Mouse (Mus musculus) testis, adult 2 months (tissue): Measurements from ENCODE around the gene Fchsd2. TPM values are rescaled to one million over a fixed set of nuclear protein-coding genes. Genes with fewer than 3 reads are reported as not detected.

Experiments
- H3K27ac ChIP-seq: fragments of 200-500 bp; 2 replicates; pipeline ENCODE4 v1.5.1; 2012; ENCODE audit warnings: low read depth, low read length; ENCODE audit not compliant: control insufficient read depth, insufficient read depth
- H3K27me3 ChIP-seq: fragments of 200-500 bp; 2 replicates; pipeline ENCODE4 v1.6.1; 2012; ENCODE audit warnings: mild to moderate bottlenecking, low read length, moderate library complexity; ENCODE audit not compliant: control insufficient read depth, insufficient read depth
- H3K36me3 ChIP-seq: fragments of 200-500 bp; 2 replicates; pipeline ENCODE4 v1.6.1; 2012; ENCODE audit warnings: mild to moderate bottlenecking, low read length; ENCODE audit not compliant: control insufficient read depth, insufficient read depth
- H3K4me1 ChIP-seq: fragments of 200-500 bp; 2 replicates; pipeline ENCODE4 v1.6.1; 2012; ENCODE audit warnings: low read length; ENCODE audit not compliant: control insufficient read depth, insufficient read depth
- H3K4me3 ChIP-seq: fragments of 200-500 bp; 2 replicates; pipeline ENCODE4 v1.5.1; 2012; ENCODE audit warnings: low read depth, mild to moderate bottlenecking, low read length, moderate library complexity, mixed read lengths; ENCODE audit not compliant: control insufficient read depth
- CTCF ChIP-seq: fragments of 200-500 bp; IDR thresholded peaks from 2 replicates; pipeline ENCODE4 v1.5.1; 2012; ENCODE audit warnings: low read depth, mild to moderate bottlenecking, inconsistent platforms, low read length, moderate library complexity; ENCODE audit not compliant: control insufficient read depth, insufficient read depth, insufficient replicate concordance
- POLR2A ChIP-seq: fragments of 200-500 bp; IDR thresholded peaks from 2 replicates; pipeline ENCODE4 v1.6.1; 2012; ENCODE audit warnings: low read depth, mild to moderate bottlenecking, inconsistent platforms, low read length, moderate library complexity; ENCODE audit not compliant: control insufficient read depth
- polyA plus RNA-seq: library from polyadenylated mRNA; depleted of rRNA; stranded (reverse); fragments of >200 nt; gene quantifications from 2 replicates; pipeline ENCODE4 v1.2.3, GENCODE M21; 2012

The Fchsd2 gene
- polyA plus RNA-seq, 1 experiment = 5.8 TPM

DNA sequence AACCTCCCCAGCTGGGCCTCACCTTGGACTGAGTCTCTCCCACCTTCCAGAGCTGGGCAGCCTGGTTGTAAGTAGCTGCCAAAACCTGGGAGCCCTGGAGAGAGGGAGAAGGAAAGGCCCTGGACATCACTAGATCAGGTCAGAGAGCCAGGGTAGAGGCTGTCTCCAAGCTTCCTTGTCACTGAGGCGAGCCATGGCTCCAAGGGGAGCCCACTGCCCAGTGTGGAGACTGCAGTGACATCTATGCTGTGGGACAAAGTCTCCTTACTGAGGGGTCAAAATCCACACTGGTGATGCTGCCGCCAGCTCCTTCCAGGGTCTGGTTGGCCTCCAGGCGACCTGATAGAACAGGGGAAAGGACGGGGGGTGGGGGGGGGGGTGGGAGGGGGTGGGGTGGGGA is 199.4 kb downstream of the Fchsd2 start:
- Histone ChIP-seq H3K27ac (no peak overlapping the region), H3K36me3 (no peaks in the 10 kb centered on the region), H3K27me3 (no peaks in the 10 kb centered on the region), H3K4me3 (no peak overlapping the region), H3K4me1 (peaks cover 9% of the 10 kb centered on the region)
- TF ChIP-seq POLR2A (no peak), CTCF (no peak)

DNA sequence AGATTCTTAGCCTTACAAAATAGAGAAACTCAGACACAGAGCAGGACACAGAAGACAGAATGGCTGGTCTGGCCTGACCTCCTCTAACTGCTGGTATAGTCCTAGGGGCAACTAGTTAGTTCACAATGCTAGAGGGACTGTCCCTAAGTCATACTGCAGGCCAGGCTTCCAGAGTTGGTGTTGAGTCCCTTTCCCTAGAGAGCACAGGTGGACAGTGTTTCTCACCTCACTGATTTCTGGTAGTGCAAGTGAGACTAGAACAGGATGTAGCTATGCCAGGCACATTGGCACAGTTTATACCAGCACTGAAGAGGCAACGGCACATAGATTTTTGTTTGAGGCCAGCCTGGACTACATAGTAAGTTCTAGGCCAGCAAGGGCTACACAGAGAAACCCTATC is 200.0 kb downstream of the Fchsd2 start:
- Histone ChIP-seq H3K36me3 (no peaks in the 10 kb centered on the region), H3K27me3 (no peaks in the 10 kb centered on the region), H3K4me1 (peaks cover 9% of the 10 kb centered on the region), H3K27ac (no peak overlapping the region), H3K4me3 (no peak overlapping the region)
- TF ChIP-seq POLR2A (no peak), CTCF (no peak)

DNA sequence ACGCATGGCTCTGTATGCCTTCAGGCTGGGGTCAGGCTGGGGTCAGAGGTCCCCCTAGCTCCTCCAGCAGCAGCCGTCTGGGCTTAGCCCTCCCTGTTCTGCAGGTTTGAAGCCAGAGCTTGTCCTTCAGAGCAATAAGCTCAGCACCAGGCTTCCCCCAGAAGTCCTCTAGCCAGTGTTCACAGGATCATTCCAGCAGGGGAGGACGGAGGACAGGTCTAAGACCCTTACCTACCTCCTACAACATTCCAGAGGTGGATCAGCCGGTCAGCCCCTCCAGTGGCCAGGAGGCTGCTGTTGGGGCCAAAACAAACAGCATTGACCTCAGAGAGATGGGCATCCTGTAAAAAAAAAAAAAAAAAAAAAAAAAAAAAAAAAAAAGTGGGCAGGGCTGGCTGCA is 200.5 kb downstream of the Fchsd2 start:
- Histone ChIP-seq H3K4me1 (peaks cover 9% of the 10 kb centered on the region), H3K27me3 (no peaks in the 10 kb centered on the region), H3K27ac (no peak overlapping the region), H3K4me3 (no peak overlapping the region), H3K36me3 (no peaks in the 10 kb centered on the region)
- TF ChIP-seq CTCF = no peak
- no peak for TF ChIP-seq POLR2A

DNA sequence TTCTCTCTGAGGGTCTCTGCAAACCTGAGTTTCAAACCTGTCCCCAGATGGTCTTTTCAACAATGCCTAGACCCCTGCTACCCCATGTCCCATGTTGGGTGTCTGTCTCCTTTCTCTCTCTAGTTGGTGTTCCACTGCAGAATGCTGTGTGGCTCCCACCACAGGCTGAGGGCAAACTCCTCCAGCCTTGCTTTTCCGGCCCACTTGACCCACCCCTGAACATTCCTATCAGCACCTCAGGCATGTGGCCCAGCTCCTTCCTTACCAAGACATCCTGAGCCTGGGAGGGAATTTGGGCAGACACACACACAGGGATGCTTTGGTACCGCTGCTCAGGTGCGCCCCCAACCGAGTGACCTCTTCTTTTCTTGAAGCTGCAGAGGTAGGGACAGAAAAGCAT is 200.9 kb downstream of the Fchsd2 start:
- Histone ChIP-seq H3K36me3 (no peaks in the 10 kb centered on the region), H3K4me3 (no peak overlapping the region), H3K27me3 (no peaks in the 10 kb centered on the region), H3K4me1 (peaks cover 9% of the 10 kb centered on the region), H3K27ac (no peak overlapping the region)
- no peak for TF ChIP-seq POLR2A
- no peak for TF ChIP-seq CTCF

DNA sequence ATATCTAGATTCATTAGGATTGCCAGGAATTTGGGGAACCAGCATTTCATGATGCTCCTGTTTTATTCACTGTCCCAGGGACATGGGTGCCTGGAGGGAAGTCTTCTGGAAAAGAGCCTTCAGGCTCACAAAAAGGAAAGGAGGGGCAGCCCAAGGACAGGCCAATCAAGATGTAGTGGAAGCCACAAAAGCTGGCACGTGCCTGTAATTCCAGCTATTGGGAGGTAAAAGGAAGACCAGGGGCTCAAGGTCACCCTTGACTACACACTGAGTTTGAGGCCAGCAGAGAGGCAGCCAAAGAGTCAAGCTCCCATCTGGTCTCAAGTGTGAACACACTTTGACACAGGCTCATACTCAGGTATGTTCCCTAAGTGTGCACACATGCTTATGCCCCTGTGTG is 202.8 kb downstream of the Fchsd2 start:
- Histone ChIP-seq H3K4me3 (no peak overlapping the region), H3K27me3 (no peaks in the 10 kb centered on the region), H3K4me1 (peaks cover 9% of the 10 kb centered on the region), H3K27ac (no peak overlapping the region), H3K36me3 (no peaks in the 10 kb centered on the region)
- TF ChIP-seq CTCF (no peak), POLR2A (no peak)

DNA sequence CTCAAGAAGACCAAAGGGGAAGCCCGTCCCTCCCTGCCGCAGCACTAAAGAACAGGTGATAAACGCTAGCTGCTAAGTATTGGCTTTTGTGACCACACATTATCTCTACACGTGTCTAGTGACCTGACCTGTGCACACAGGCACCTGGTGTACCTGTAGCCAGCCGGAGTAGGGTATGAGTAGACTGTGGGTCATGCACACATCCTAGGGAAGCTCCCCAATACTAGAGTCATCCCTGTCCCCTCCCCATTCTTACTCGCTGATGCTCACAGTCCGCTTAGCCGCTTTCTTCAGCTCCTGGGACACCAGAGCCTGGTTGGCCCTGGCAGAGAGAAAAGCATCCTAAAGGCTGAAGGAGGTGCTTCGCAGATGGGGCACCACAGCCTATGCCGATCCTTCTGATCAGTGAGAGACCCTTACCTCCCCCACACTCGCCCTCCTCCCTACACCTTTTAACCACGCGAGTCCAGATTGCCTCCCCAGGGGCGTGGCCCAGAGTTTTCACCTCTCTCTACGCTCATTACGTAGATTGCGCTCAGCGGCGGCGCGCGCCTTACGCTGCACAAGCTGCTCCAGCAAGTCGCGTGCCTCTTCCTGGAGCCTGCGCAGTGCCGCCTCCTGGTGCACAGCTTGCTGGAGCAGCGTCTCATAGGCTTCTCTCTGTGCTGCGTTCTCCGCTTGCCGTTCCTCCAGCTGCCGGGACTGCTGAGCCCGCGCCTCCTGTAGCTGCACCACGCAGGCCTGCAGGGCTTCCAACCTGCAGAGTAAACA is 203.8 kb downstream of the Fchsd2 start:
- Histone ChIP-seq H3K27me3 (no peaks in the 10 kb centered on the region), H3K4me3 (peak overlapping the region; percentile 37), H3K36me3 (no peaks in the 10 kb centered on the region), H3K4me1 (peaks cover 12% of the 10 kb centered on the region), H3K27ac (no peak overlapping the region)
- TF ChIP-seq CTCF (no peak; the same call in 1 of the 2 replicates), POLR2A (no peak)

DNA sequence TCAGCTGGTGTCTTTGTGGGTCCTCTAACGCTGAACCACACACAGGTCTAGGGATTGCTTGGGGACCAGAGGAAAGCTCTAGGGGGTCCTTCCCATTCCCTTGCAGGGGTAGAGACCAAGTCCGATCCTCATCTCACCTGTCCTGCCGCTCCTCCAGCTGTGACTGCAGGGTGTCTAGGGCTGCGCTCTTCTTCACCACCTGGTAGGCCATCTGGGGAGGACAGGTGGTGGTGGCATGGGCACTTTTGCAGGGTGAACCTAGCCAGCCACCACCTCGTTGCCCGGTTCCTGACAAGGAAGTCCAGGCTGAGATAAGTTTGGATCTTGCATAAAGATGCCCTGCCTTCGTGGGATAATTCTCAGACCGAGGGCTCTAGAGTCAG is 204.4 kb downstream of the Fchsd2 start:
- no peak overlapping the region for H3K4me3 ChIP-seq
- H3K36me3 ChIP-seq = no peaks in the 10 kb centered on the region
- TF ChIP-seq CTCF (no peak), POLR2A (no peak)
- peaks cover 15% of the 10 kb centered on the region for H3K4me1 ChIP-seq
- no peak overlapping the region for H3K27ac ChIP-seq
- no peaks in the 10 kb centered on the region for H3K27me3 ChIP-seq
